Mouse (Mus musculus) intestine, embryonic 14.5 days (tissue): ENCODE measurements around the gene Hist1h4c. TPM values are rescaled to one million over a fixed set of nuclear protein-coding genes. Genes with fewer than 3 reads are reported as not detected.
"Not testable (repeated sequence)": the region's sequence is repeated elsewhere in the genome, so short reads cannot be mapped to it uniquely, and the experiment has no call there.

Experiments
- ATAC-seq: fragments of 200-750 bp; cut with Nextera tagmentation; replicated peaks from 2 replicates; pipeline ENCODE4 v1.8.0; 2017; ENCODE audit warnings: low read depth, moderate number of reproducible peaks, moderate TSS enrichment, moderate library complexity; ENCODE audit not compliant: low FRiP score, low TSS enrichment
- DNase-seq: peaks from one replicate; pipeline ENCODE4 v3.0.0-alpha.2; 2018; ENCODE audit warnings: low spot score
- H3K27ac ChIP-seq: fragments of 300-500 bp; sonication (generic); 2 replicates; pipeline ENCODE4 v1.5.1; 2014; ENCODE audit warnings: low read depth, mild to moderate bottlenecking, control low read depth
- H3K27me3 ChIP-seq: fragments of 300-500 bp; sonication (generic); replicated peaks from 2 replicates; pipeline ENCODE4 v1.6.1; 2014; ENCODE audit warnings: low read length, control low read depth; ENCODE audit not compliant: control insufficient read depth, insufficient read depth
- H3K36me3 ChIP-seq: fragments of 300-500 bp; sonication (generic); 2 replicates; pipeline ENCODE4 v1.6.1; 2014; ENCODE audit warnings: low read length, control low read depth; ENCODE audit not compliant: control insufficient read depth, insufficient read depth
- H3K4me1 ChIP-seq: fragments of 300-500 bp; sonication (generic); replicated peaks from 2 replicates; pipeline ENCODE4 v1.6.1; 2014; ENCODE audit warnings: low read length, control low read depth, mixed read lengths; ENCODE audit not compliant: control insufficient read depth, insufficient read depth
- H3K4me2 ChIP-seq: fragments of 300-500 bp; sonication (generic); 2 replicates; pipeline ENCODE4 v1.6.1; 2014; ENCODE audit warnings: low read length
- H3K4me3 ChIP-seq: fragments of 300-500 bp; sonication (generic); 2 replicates; pipeline ENCODE4 v1.5.1; 2014; ENCODE audit warnings: low read depth, low read length, control low read depth, mixed read lengths
- H3K9ac ChIP-seq: fragments of 300-500 bp; sonication (generic); 2 replicates; pipeline ENCODE4 v1.6.1; 2014; ENCODE audit warnings: mild to moderate bottlenecking, low read length
- H3K9me3 ChIP-seq: fragments of 300-500 bp; sonication (generic); 2 replicates; pipeline ENCODE4 v1.6.1; 2016; ENCODE audit warnings: low read length, control low read depth; ENCODE audit not compliant: control insufficient read depth
- WGBS: fragments of 180-500 bp; shearing (Covaris S2); extraction: QIAGEN DNeasy Blood & Tissue Kit; methylation state at CpG from one replicate; pipeline ENCODE4 v1.1.7; 2014; 5-methylcytosine and 5-hydroxymethylcytosine counted together
- polyA plus RNA-seq: library from polyadenylated mRNA; unstranded; fragments of >200 nt; fragmentation: Nextera tagmentation; extraction: Ambion mirVana; gene quantifications from 2 replicates; pipeline ENCODE4 v1.2.1, GENCODE M21; 2014

The Hist1h4c gene
- polyA plus RNA-seq, 1 experiment from 2014 or later, result 6.7 TPM

- H3K27me3 ChIP-seq, result no peaks in the 10 kb centered on the region
- H3K27ac ChIP-seq, result no peak overlapping the region
- no peak for ATAC-seq
- H3K4me3 ChIP-seq, result no peak overlapping the region
- no peak overlapping the region for H3K9ac ChIP-seq
- no peak for DNase-seq
- 93% methylated on average over 7 of the region's 7 CpGs for WGBS
- 0 out of 2 replicates have a peak, but pooled peaks cover 4% of the 10 kb centered on the region for H3K4me1 ChIP-seq
- no peak overlapping the region for H3K4me2 ChIP-seq
- H3K36me3 ChIP-seq, result no peaks in the 10 kb centered on the region
- no peaks in the 10 kb centered on the region for H3K9me3 ChIP-seq
Observed at GRCm38 (mm10) chr13:23705751-23706356, 7.6 kb upstream of the Hist1h4c start.

- not testable (repeated sequence) for H3K9ac ChIP-seq, H3K4me3 ChIP-seq, H3K27me3 ChIP-seq, ATAC-seq, H3K4me1 ChIP-seq, H3K4me2 ChIP-seq, H3K27ac ChIP-seq, H3K36me3 ChIP-seq, DNase-seq, H3K9me3 ChIP-seq
- WGBS, result 80% methylated on average over 2 of the region's 2 CpGs
Observed at GRCm38 (mm10) chr13:23702801-23703200, 4.5 kb upstream of the Hist1h4c start.

- ATAC-seq (no peak), DNase-seq (no peak)
- Histone ChIP-seq H3K4me3 (no peak overlapping the region), H3K27me3 (no peaks in the 10 kb centered on the region), H3K9me3 (no peaks in the 10 kb centered on the region), H3K9ac (no peak overlapping the region), H3K4me1 (peaks cover 13% of the 10 kb centered on the region; the same call in 1 of the 2 replicates), H3K27ac (no peak overlapping the region), H3K4me2 (no peak overlapping the region), H3K36me3 (no peaks in the 10 kb centered on the region)
- WGBS, result 78% methylated on average over 4 of the region's 4 CpGs
Observed at GRCm38 (mm10) chr13:23702220-23702619, 4.0 kb upstream of the Hist1h4c start.

- peak; percentile 62 for ATAC-seq
- DNase-seq, result peak; percentile 67
- no peak overlapping the region for H3K4me2 ChIP-seq
- H3K9me3 ChIP-seq, result no peaks in the 10 kb centered on the region
- no peaks in the 10 kb centered on the region for H3K27me3 ChIP-seq
- H3K36me3 ChIP-seq, result no peaks in the 10 kb centered on the region
- no peak overlapping the region for H3K9ac ChIP-seq
- peaks cover 13% of the 10 kb centered on the region; the same call in 1 of the 2 replicates for H3K4me1 ChIP-seq
- H3K4me3 ChIP-seq, result no peak overlapping the region
- H3K27ac ChIP-seq, result no peak overlapping the region
- 29% methylated on average over 8 of the region's 8 CpGs for WGBS
Observed at GRCm38 (mm10) chr13:23700786-23701520, 2.7 kb upstream of the Hist1h4c start.

GRCm38 (mm10) chr13:23699767-23700166 is 1.5 kb upstream of the Hist1h4c start:
- Histone ChIP-seq H3K27ac (no peak overlapping the region), H3K4me1 (peaks cover 13% of the 10 kb centered on the region; the same call in 1 of the 2 replicates), H3K36me3 (no peaks in the 10 kb centered on the region), H3K9me3 (no peaks in the 10 kb centered on the region), H3K4me3 (no peak overlapping the region), H3K9ac (no peak overlapping the region), H3K27me3 (no peaks in the 10 kb centered on the region), H3K4me2 (no peak overlapping the region)
- DNase-seq, result no peak
- 72% methylated on average over 3 of the region's 3 CpGs for WGBS
- no peak for ATAC-seq

- Histone ChIP-seq H3K9me3 (no peaks in the 10 kb centered on the region), H3K4me3 (peak overlapping the region; percentile 50; the same call in 1 of the 2 replicates), H3K27me3 (no peaks in the 10 kb centered on the region), H3K27ac (peak overlapping the region; percentile 91), H3K4me1 (peaks cover 13% of the 10 kb centered on the region; the same call in 1 of the 2 replicates), H3K9ac (no peak overlapping the region; the same call in 1 of the 2 replicates), H3K4me2 (peak overlapping the region; percentile 47), H3K36me3 (no peaks in the 10 kb centered on the region)
- DNase-seq (no peak), ATAC-seq (no peak)
- 73% methylated on average over 6 of the region's 6 CpGs for whole genome bisulfite sequencing
Observed at GRCm38 (mm10) chr13:23698996-23699395, 742 bp upstream of the Hist1h4c start.

GRCm38 (mm10) chr13:23697491-23698299 is 559 bp downstream of the Hist1h4c start:
- Histone ChIP-seq H3K4me2 (peak overlapping the region; percentile 77), H3K27ac (peak overlapping the region; percentile 91), H3K9me3 (no peaks in the 10 kb centered on the region), H3K9ac (peak overlapping the region; percentile 69), H3K36me3 (no peaks in the 10 kb centered on the region), H3K4me3 (peak overlapping the region; percentile 50), H3K27me3 (no peaks in the 10 kb centered on the region), H3K4me1 (peaks cover 13% of the 10 kb centered on the region; the same call in 1 of the 2 replicates)
- DNase-seq, result peak; percentile 80
- ATAC-seq, result peak; percentile 81
- WGBS, result 2% methylated on average over 23 of the region's 32 CpGs

- ATAC-seq (no peak), DNase-seq (no peak)
- Histone ChIP-seq H3K36me3 (no peaks in the 10 kb centered on the region), H3K9me3 (no peaks in the 10 kb centered on the region), H3K4me3 (no peak overlapping the region), H3K27me3 (no peaks in the 10 kb centered on the region), H3K27ac (no peak overlapping the region), H3K9ac (no peak overlapping the region), H3K4me2 (no peak overlapping the region), H3K4me1 (peaks cover 13% of the 10 kb centered on the region; the same call in 1 of the 2 replicates)
- WGBS, result 65% methylated on average over 15 of the region's 15 CpGs
Observed at GRCm38 (mm10) chr13:23696061-23696474, 2.2 kb downstream of the Hist1h4c start.
